Mouse (Mus musculus) frontal cortex, postnatal 25 days (tissue): ENCODE measurements around the gene Ugt2b37.
"Not testable (repeated sequence)": the region's sequence is repeated elsewhere in the genome, so short reads cannot be mapped to it uniquely, and the experiment has no call there.

Experiments
- DNase-seq, 2 experiments: peaks; one replicate each; pipeline ENCODE4 v3.0.0; 2022; ENCODE audit warnings: low spot score in 2 of 2

Ugt2b37 gene

GRCm38 (mm10) chr5:87254676-87255075 is at the start of gene Ugt2b37:
Ugt2b37 (minus strand) TSS chr5:87254804.
- DNase-seq = not testable (repeated sequence)

GRCm38 (mm10) chr5:87286180-87286579 is 31.6 kb upstream of the Ugt2b37 start:
- not testable (repeated sequence) for DNase-seq

- DNase-seq = not testable (repeated sequence)
These were observed 21.4 kb upstream of the Ugt2b37 start for GRCm38 (mm10) chr5:87275986-87276385.

GRCm38 (mm10) chr5:87275581-87275980 is 21.0 kb upstream of the Ugt2b37 start:
- no peak for DNase-seq

GRCm38 (mm10) chr5:87255831-87256230 is 1.2 kb upstream of the Ugt2b37 start:
- no peak for DNase-seq

GRCm38 (mm10) chr5:87242140-87242539 is 12.5 kb downstream of the Ugt2b37 start:
- DNase-seq = not testable (repeated sequence)

- DNase-seq = not testable (repeated sequence)
These were observed 58.2 kb downstream of the Ugt2b37 start for GRCm38 (mm10) chr5:87196430-87196829.
